Mouse (Mus musculus): ENCODE measurements around the gene St7l.
A peak's percentile ranks its signal among the peaks of the same experiment; 100 is the strongest.

St7l gene

GRCm38 (mm10) chr3:104901154-104901553, 37.3 kb downstream of the St7l start:
- DNase-seq (ENCODE audit: low read depth, low spot score): no peak

GRCm38 (mm10) chr3:104905389-104905788, 41.6 kb downstream of the St7l start:
- DNase-seq (ENCODE audit: low read depth, low spot score): no peak

GRCm38 (mm10) chr3:104906007-104906406, 42.2 kb downstream of the St7l start:
- DNase-seq (ENCODE audit: low read depth, low spot score): no peak

- no peak for DNase-seq (ENCODE audit: low read depth, low spot score)
Measured at GRCm38 (mm10) chr3:104909195-104909594, 45.4 kb downstream of the St7l start.

- no peak for DNase-seq (ENCODE audit: low read depth, low spot score)
Measured at GRCm38 (mm10) chr3:104914986-104915385, 51.2 kb downstream of the St7l start.

- no peak for DNase-seq (ENCODE audit: low read depth, low spot score)
Measured at GRCm38 (mm10) chr3:104929385-104929784, 65.6 kb downstream of the St7l start.

GRCm38 (mm10) chr3:104937728-104938305, 74.0 kb downstream of the St7l start:
- no peak for DNase-seq (ENCODE audit: low read depth, low spot score)

- no peak for DNase-seq (ENCODE audit: low read depth, low spot score)
Measured at GRCm38 (mm10) chr3:104938327-104938726, 74.5 kb downstream of the St7l start.

GRCm38 (mm10) chr3:104940691-104941090, 76.9 kb downstream of the St7l start:
- DNase-seq (ENCODE audit: low read depth, low spot score): peak; percentile 57

GRCm38 (mm10) chr3:104942682-104943081, 78.9 kb downstream of the St7l start:
- no peak for DNase-seq (ENCODE audit: low read depth, low spot score)

GRCm38 (mm10) chr3:104943333-104943732, 79.5 kb downstream of the St7l start:
- DNase-seq (ENCODE audit: low read depth, low spot score): peak; percentile 34

- peak; percentile 93 for DNase-seq (ENCODE audit: low read depth, low spot score)
Measured at GRCm38 (mm10) chr3:104944894-104945293, 81.1 kb downstream of the St7l start.

- DNase-seq (ENCODE audit: low read depth, low spot score): no peak
Measured at GRCm38 (mm10) chr3:104950926-104951325, 87.1 kb downstream of the St7l start.

- DNase-seq (ENCODE audit: low read depth, low spot score): no peak
Measured at GRCm38 (mm10) chr3:104952891-104953670, 89.3 kb downstream of the St7l start.

- DNase-seq (ENCODE audit: low read depth, low spot score): no peak
Measured at GRCm38 (mm10) chr3:104954137-104954536, 90.3 kb downstream of the St7l start.

- no peak for DNase-seq (ENCODE audit: low read depth, low spot score)
Measured at GRCm38 (mm10) chr3:104954551-104954950, 90.7 kb downstream of the St7l start.

- DNase-seq (ENCODE audit: low read depth, low spot score): no peak
Measured at GRCm38 (mm10) chr3:104956131-104956581, 92.4 kb downstream of the St7l start.

GRCm38 (mm10) chr3:104960026-104961000, 96.5 kb downstream of the St7l start:
- no peak for DNase-seq (ENCODE audit: low read depth, low spot score)

GRCm38 (mm10) chr3:104961066-104962059, 97.6 kb downstream of the St7l start, which contains the start of gene Wnt2b:
Gene Wnt2b, minus strand, starts transcription at chr3:104961921.
- no peak for DNase-seq (ENCODE audit: low read depth, low spot score)

- DNase-seq (ENCODE audit: low read depth, low spot score): no peak
Measured at GRCm38 (mm10) chr3:104962141-104962611, 98.4 kb downstream of the St7l start.
